14 mouse cellular contexts compared by ENCODE assay signal in the genomic region with DNA sequence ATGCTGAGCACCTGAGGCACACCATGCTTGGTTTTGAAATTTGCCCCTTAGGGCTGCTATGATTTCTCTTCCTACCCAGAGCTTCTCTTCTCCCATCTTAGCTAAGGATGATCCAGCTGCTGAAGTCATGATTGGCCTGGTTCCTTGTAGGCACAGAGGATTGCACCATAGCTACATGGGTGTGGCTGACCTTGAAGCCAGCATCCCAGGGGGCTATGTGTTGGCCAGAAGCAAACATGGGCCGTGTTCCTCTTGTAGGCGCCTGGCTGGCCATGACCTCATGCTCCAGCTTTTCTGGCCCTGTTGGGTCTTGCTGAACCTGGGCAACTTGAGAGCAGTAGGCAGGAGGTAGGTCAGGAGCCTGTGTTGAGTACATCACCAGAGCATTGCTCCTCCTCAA. TPM values are rescaled to one million over a fixed set of nuclear protein-coding genes. Genes with fewer than 3 reads are reported as not detected.
DNase-seq lines count a peak whose midpoint lies in the region; ATAC-seq and TF ChIP-seq lines count a peak whose summit lies in the region.
"Had no signal": no experiment of that assay in that cellular context is flagged by ENCODE, and none has a peak within 500 bp of the region (broad histone marks: within the 10 kb centered on the region; RNA-seq: fewer than 3 reads in every experiment).

No protein-coding gene starts in this region.

- no peak overlapping the region for H3K4me3 ChIP-seq in liver, adult 2 months (ENCODE audit: insufficient read depth, low read depth, low read length)
- H3K4me3 ChIP-seq in intestine, embryonic 15.5 days (replicated peaks), result no peak overlapping the region
- H3K4me3 ChIP-seq: erythroblast, embryonic 14.5 days; limb, embryonic 15.5 days; midbrain, embryonic 13.5 days had no signal

- ATAC-seq in intestine, embryonic 15.5 days, result no peak
- ATAC-seq: midbrain, embryonic 13.5 days had no signal

- no peak for TF ChIP-seq CTCF in liver, adult 2 months (IDR thresholded peaks at IDR 0.05; ENCODE audit: low read depth, low read length)

- intact Hi-C loops in gastrocnemius, postnatal 14 days (cut with DNase I; ENCODE audit: low total_unique reads), result no loop called here

- H3K9ac ChIP-seq in liver, adult 2 months (ENCODE audit: low read depth, low read length), result no peak overlapping the region
- no peak overlapping the region for H3K9ac ChIP-seq in intestine, embryonic 15.5 days
- H3K9ac ChIP-seq: limb, embryonic 15.5 days; midbrain, embryonic 13.5 days had no signal

- H3K9me3 ChIP-seq in intestine, embryonic 15.5 days, result no peaks in the 10 kb centered on the region
- H3K9me3 ChIP-seq: limb, embryonic 15.5 days; midbrain, embryonic 13.5 days had no signal

- peaks cover 46% of the 10 kb centered on the region for H3K79me2 ChIP-seq in liver, adult 2 months (ENCODE audit: control insufficient read depth, insufficient read depth, low read length)

- no peaks in the 10 kb centered on the region; the same call in 1 of the 2 replicates for H3K36me3 ChIP-seq in liver, adult 2 months (ENCODE audit: control insufficient read depth, insufficient read depth, low read length)
- 0 out of 2 replicates have a peak, but pooled peaks cover 4% of the 10 kb centered on the region for H3K36me3 ChIP-seq in intestine, embryonic 15.5 days

- peaks cover 29% of the 10 kb centered on the region for H3K4me1 ChIP-seq in liver, adult 2 months (ENCODE audit: control insufficient read depth, insufficient read depth, low read length)
- peaks cover 13% of the 10 kb centered on the region for H3K4me1 ChIP-seq in intestine, embryonic 15.5 days (replicated peaks)

- 8% methylated on average over 2 of the region's 2 CpGs for WGBS in liver, adult 2 months
- 64% methylated on average over 2 of the region's 2 CpGs for WGBS in intestine, embryonic 15.5 days

- peak; percentile 19 for DNase-seq in liver, adult 2 months (ENCODE audit: extremely low read depth, low read depth, low spot score)
- no peak for DNase-seq in liver
- peak; percentile 76 for DNase-seq in NIH3T3 (ENCODE audit: low read depth)
- peak; percentile 75 for DNase-seq in gastrocnemius, postnatal 14 days
- DNase-seq in lung, postnatal 25 days (ENCODE audit: low spot score), result peak; percentile 52
- no peak for DNase-seq in left cerebral cortex, adult 9 months (ENCODE audit: low spot score in 2 of 2)
- no peak for DNase-seq in embryo, embryonic 11 days
- DNase-seq: cerebellum, postnatal 10 days; layer of hippocampus, adult 9-11 months; retina, postnatal 1 day had no signal

- no peak overlapping the region for H3K4me2 ChIP-seq in intestine, embryonic 15.5 days (replicated peaks)
- H3K4me2 ChIP-seq: limb, embryonic 15.5 days; midbrain, embryonic 13.5 days had no signal

- H3K27ac ChIP-seq in liver, adult 2 months (replicated peaks; ENCODE audit: insufficient read depth, low read depth, low read length), result no peak overlapping the region
- no peak overlapping the region for H3K27ac ChIP-seq in intestine, embryonic 15.5 days
- H3K27ac ChIP-seq: limb, embryonic 15.5 days; midbrain, embryonic 13.5 days had no signal

- TF ChIP-seq POLR2A in liver, adult 2 months (IDR thresholded peaks at IDR 0.05; ENCODE audit: extremely low read depth, insufficient read depth, low read length), result no peak

- H3K27me3 ChIP-seq in liver, adult 2 months (ENCODE audit: control insufficient read depth, insufficient read depth, low read length), result no peaks in the 10 kb centered on the region
- no peaks in the 10 kb centered on the region for H3K27me3 ChIP-seq in intestine, embryonic 15.5 days (replicated peaks)
- H3K27me3 ChIP-seq: limb, embryonic 15.5 days; midbrain, embryonic 13.5 days had no signal

RNA-seq across cellular contexts. Expression of a gene that starts 23.3 kb away (rescaled TPM):
- total RNA-seq in liver, adult 2 months (2014; rRNA removed), result 7.4 and 7.6 TPM in 2 replicates
- 6.2 and 8.7 TPM in 2 replicates for polyA plus RNA-seq in liver, adult 2 months (2012; rRNA removed)
- total RNA-seq in gastrocnemius, postnatal 14 days (2021), result 10 to 100 TPM; 20.5 to 21.2 TPM
- 19.1 and 19.5 TPM in 2 replicates for polyA plus RNA-seq in intestine, embryonic 15.5 days (2015; fragmentation: Nextera tagmentation; extraction: Ambion mirVana)

RNA-seq across cellular contexts. Expression of a gene that starts 44.6 kb away (rescaled TPM):
- 0.60 and 0.65 TPM in 2 replicates for total RNA-seq in liver, adult 2 months (2014; rRNA removed)
- polyA plus RNA-seq in liver, adult 2 months (2012; rRNA removed), result 0.40 and 0.51 TPM in 2 replicates
- 1 to 10 TPM in 1 of 2 experiments, under 1 TPM in 1; 0.93 to 1.3 TPM for total RNA-seq in gastrocnemius, postnatal 14 days (2021)
- polyA plus RNA-seq in intestine, embryonic 15.5 days (2015; fragmentation: Nextera tagmentation; extraction: Ambion mirVana), result 0.94 and 0.95 TPM in 2 replicates

RNA-seq across cellular contexts. Expression of a gene that starts 56.3 kb away (rescaled TPM):
- 5.0 and 5.6 TPM in 2 replicates for total RNA-seq in liver, adult 2 months (2014; rRNA removed)
- 3.2 and 3.9 TPM in 2 replicates for polyA plus RNA-seq in liver, adult 2 months (2012; rRNA removed)
- 1 to 10 TPM; 5.1 to 6.6 TPM for total RNA-seq in gastrocnemius, postnatal 14 days (2021)
- 19.1 and 19.7 TPM in 2 replicates for polyA plus RNA-seq in intestine, embryonic 15.5 days (2015; fragmentation: Nextera tagmentation; extraction: Ambion mirVana)

Comparison
In these comparisons a context has a peak if more than half of its experiments do, and no peak if none do; other contexts are left out.
1. DNase-seq: peak in liver, adult 2 months (single experiment), NIH3T3 (single experiment), gastrocnemius, postnatal 14 days (single experiment) and lung, postnatal 25 days (single experiment); none in liver (single experiment), left cerebral cortex, adult 9 months (0 of 2) and embryo, embryonic 11 days (single experiment).